Mouse (Mus musculus): Measurements from ENCODE around the gene Tcp1.
A peak's percentile ranks its signal among the peaks of the same experiment; 100 is the strongest.

- TF ChIP-seq CTCF (IDR thresholded peaks at IDR 0.05 in 2 of 3, conservative IDR thresholded peaks at IDR 0.05 in 1 of 3; ENCODE audit: control insufficient read depth in 1 of 3, insufficient read depth in 1 of 3, low read depth in 2 of 3, low read length in 3 of 3, poor library complexity in 1 of 3, severe bottlenecking in 1 of 3) (peak; percentile 73 to 94 (median 78)), USF2 (IDR thresholded peaks at IDR 0.05; ENCODE audit: borderline replicate concordance in 1 of 2, insufficient read depth in 1 of 2, low read depth in 1 of 2, low read length in 2 of 2) (no peak), EP300 (IDR thresholded peaks at IDR 0.05; ENCODE audit: low read depth in 1 of 2, low read length in 2 of 2) (no peak)
Observed at GRCm38 (mm10) chr17:12880178-12880577, 35.3 kb upstream of the Tcp1 start.
